Mouse (Mus musculus): Measurements from ENCODE around the gene Nlgn3. TPM values are rescaled to one million over a fixed set of nuclear protein-coding genes. Genes with fewer than 3 reads are reported as not detected.

The Nlgn3 gene
- total RNA-seq, 2 experiments from 2014 or later = 10.6 to 10.7 TPM

Other genes with a start within 250 kb of the Nlgn3 start
- gene Tex11, start 239.5 kb upstream of the Nlgn3 start, total RNA-seq (2021) = not detected
- 1 to 10 TPM in 1 of 2 experiments, under 1 TPM in 1; 0.63 to 1.3 TPM for gene Slc7a3, start 213.1 kb upstream of the Nlgn3 start, total RNA-seq (2021)
- gene Snx12, start 76.6 kb upstream of the Nlgn3 start, total RNA-seq (2021) = 10 to 100 TPM; 47.1 to 48.2 TPM
- 10 to 100 TPM; 35.8 to 40.1 TPM for gene Foxo4, start 44.6 kb upstream of the Nlgn3 start, total RNA-seq (2021)
- gene Gm614, start 35.2 kb upstream of the Nlgn3 start, total RNA-seq (2021) = 1 to 10 TPM in 1 of 2 experiments, not detected in 1; 1.2 TPM
- gene Il2rg, start 30.9 kb upstream of the Nlgn3 start, total RNA-seq (2021) = 10 to 100 TPM; 17.6 to 23.3 TPM
- not detected for gene Gm20489, start 30.1 kb upstream of the Nlgn3 start, total RNA-seq (2021)
- gene Med12, start 25.1 kb upstream of the Nlgn3 start, total RNA-seq (2021) = 10 to 100 TPM; 34.0 to 44.9 TPM
- gene Gjb1, start 77.2 kb downstream of the Nlgn3 start, total RNA-seq (2021) = 10 to 100 TPM; 42.2 to 80.7 TPM
- gene Zmym3, start 121.7 kb downstream of the Nlgn3 start, total RNA-seq (2021) = 10 to 100 TPM; 54.9 to 91.8 TPM
- gene Nono, start 130.2 kb downstream of the Nlgn3 start, total RNA-seq (2021) = 100 to 1,000 TPM; 185 to 186 TPM
- 10 to 100 TPM in 1 of 2 experiments, 1 to 10 TPM in 1; 8.9 to 43.1 TPM for gene Itgb1bp2, start 149.9 kb downstream of the Nlgn3 start, total RNA-seq (2021)
- gene Taf1, start 233.6 kb downstream of the Nlgn3 start, total RNA-seq (2021) = 10 to 100 TPM; 24.3 to 33.6 TPM